In genomic region chr6:7692451-7692850, GRCm38 (mm10) we compare ENCODE assay signal across 8 mouse cellular contexts. TPM values are rescaled to one million over a fixed set of nuclear protein-coding genes. Genes with fewer than 3 reads are reported as not detected.
DNase-seq lines count a peak whose midpoint lies in the region; ATAC-seq and TF ChIP-seq lines count a peak whose summit lies in the region.

No protein-coding gene starts in this region.

- peak; percentile 80 for ATAC-seq in kidney, embryonic 14.5 days (ENCODE audit: low FRiP score, low TSS enrichment)
- ATAC-seq in Patski, result peak; percentile 75
- ATAC-seq in embryonic facial prominence, embryonic 15.5 days (ENCODE audit: insufficient number of reproducible peaks, low FRiP score, low TSS enrichment, low read depth), result peak; percentile 52; the same call in 1 of the 2 replicates
- peak; percentile 56 for ATAC-seq in intestine, embryonic 14.5 days (replicated peaks; ENCODE audit: low FRiP score, low TSS enrichment, low read depth)
- peak; percentile 75 for ATAC-seq in midbrain, embryonic 11.5 days (ENCODE audit: low FRiP score)
- ATAC-seq in megakaryocyte-erythroid progenitor cell, adult 5-6 weeks (replicated peaks; ENCODE audit: low FRiP score, low TSS enrichment, poor library complexity, severe bottlenecking), result no peak

- under 1% methylated on average over 12 of the region's 12 CpGs for WGBS in kidney, embryonic 14.5 days
- under 1% methylated on average over 12 of the region's 12 CpGs for WGBS in embryonic facial prominence, embryonic 15.5 days
- under 1% methylated on average over 12 of the region's 12 CpGs for WGBS in intestine, embryonic 14.5 days
- under 1% methylated on average over 12 of the region's 12 CpGs for WGBS in midbrain, embryonic 11.5 days

- H3K36me3 ChIP-seq in kidney, embryonic 14.5 days (ENCODE audit: control insufficient read depth, insufficient read depth, low read length), result no peaks in the 10 kb centered on the region
- no peaks in the 10 kb centered on the region for H3K36me3 ChIP-seq in embryonic facial prominence, embryonic 15.5 days
- no peaks in the 10 kb centered on the region for H3K36me3 ChIP-seq in intestine, embryonic 14.5 days (ENCODE audit: control insufficient read depth, insufficient read depth, low read length)
- H3K36me3 ChIP-seq in midbrain, embryonic 11.5 days (ENCODE audit: control insufficient read depth, insufficient read depth, low read length), result no peaks in the 10 kb centered on the region

- H3K9me3 ChIP-seq in kidney, embryonic 14.5 days (ENCODE audit: control insufficient read depth, low read length), result no peaks in the 10 kb centered on the region
- H3K9me3 ChIP-seq in embryonic facial prominence, embryonic 15.5 days (replicated peaks), result no peaks in the 10 kb centered on the region
- H3K9me3 ChIP-seq in intestine, embryonic 14.5 days (ENCODE audit: control insufficient read depth, low read length), result no peaks in the 10 kb centered on the region
- H3K9me3 ChIP-seq in midbrain, embryonic 11.5 days (ENCODE audit: control insufficient read depth, low read length), result no peaks in the 10 kb centered on the region

- in situ Hi-C loops in Patski (cut with MboI; ENCODE audit: low pct_unique_long_range_greater_than_20kb), result no loop called here

- no peaks in the 10 kb centered on the region for H3K4me1 ChIP-seq in kidney, embryonic 14.5 days (ENCODE audit: control insufficient read depth, insufficient read depth, low read length)
- H3K4me1 ChIP-seq in embryonic facial prominence, embryonic 15.5 days, result 0 out of 2 replicates have a peak, but pooled peaks cover 3% of the 10 kb centered on the region
- H3K4me1 ChIP-seq in intestine, embryonic 14.5 days (replicated peaks; ENCODE audit: control insufficient read depth, insufficient read depth, low read length), result peaks cover 4% of the 10 kb centered on the region; the same call in 1 of the 2 replicates
- no peaks in the 10 kb centered on the region for H3K4me1 ChIP-seq in midbrain, embryonic 11.5 days (ENCODE audit: control insufficient read depth, insufficient read depth, low read length)

- peak overlapping the region; percentile 65 for H3K4me3 ChIP-seq in kidney, embryonic 14.5 days (ENCODE audit: low read length)
- H3K4me3 ChIP-seq in embryonic facial prominence, embryonic 15.5 days (replicated peaks), result peak overlapping the region; percentile 68
- H3K4me3 ChIP-seq in intestine, embryonic 14.5 days (ENCODE audit: low read depth, low read length), result peak overlapping the region; percentile 70
- peak overlapping the region; percentile 56 for H3K4me3 ChIP-seq in midbrain, embryonic 11.5 days (ENCODE audit: low read depth, low read length)

- TF ChIP-seq CTCF in Patski (IDR thresholded peaks at IDR 0.05), result no peak

- H3K4me2 ChIP-seq in kidney, embryonic 14.5 days (replicated peaks; ENCODE audit: low read depth, low read length), result peak overlapping the region; percentile 96
- peak overlapping the region; percentile 84 for H3K4me2 ChIP-seq in embryonic facial prominence, embryonic 15.5 days (replicated peaks)
- peak overlapping the region; percentile 88 for H3K4me2 ChIP-seq in intestine, embryonic 14.5 days (ENCODE audit: low read length)
- H3K4me2 ChIP-seq in midbrain, embryonic 11.5 days, result peak overlapping the region; percentile 73

- CTCF ChIA-PET in Patski (lab: Charles Lee), result interaction anchor here (2.1 kb wide), 1 partner anchor 13 kb away, joined by 6 read pairs; no protein-coding TSS in a partner anchor

- no peaks in the 10 kb centered on the region; the same call in 1 of the 2 replicates for H3K27me3 ChIP-seq in kidney, embryonic 14.5 days (ENCODE audit: control insufficient read depth, insufficient read depth, low read length)
- no peaks in the 10 kb centered on the region for H3K27me3 ChIP-seq in Patski
- no peaks in the 10 kb centered on the region for H3K27me3 ChIP-seq in embryonic facial prominence, embryonic 15.5 days
- H3K27me3 ChIP-seq in intestine, embryonic 14.5 days (replicated peaks; ENCODE audit: control insufficient read depth, insufficient read depth, low read length), result no peaks in the 10 kb centered on the region
- no peaks in the 10 kb centered on the region for H3K27me3 ChIP-seq in midbrain, embryonic 11.5 days (ENCODE audit: control insufficient read depth, insufficient read depth, low read length)

- H3K27ac ChIP-seq in kidney, embryonic 14.5 days (ENCODE audit: low read depth, low read length), result no peak overlapping the region
- no peak overlapping the region for H3K27ac ChIP-seq in embryonic facial prominence, embryonic 15.5 days (replicated peaks)
- peak overlapping the region; percentile 51 for H3K27ac ChIP-seq in intestine, embryonic 14.5 days (ENCODE audit: low read depth)
- no peak overlapping the region for H3K27ac ChIP-seq in midbrain, embryonic 11.5 days (ENCODE audit: low read depth, low read length)

- DNase-seq in kidney, postnatal 14 days, result no peak
- DNase-seq in Patski (ENCODE audit: low read depth, low spot score), result no peak
- DNase-seq in intestine, embryonic 14.5 days (ENCODE audit: low spot score), result no peak
- no peak for DNase-seq in midbrain, embryonic 11.5 days (ENCODE audit: low spot score, missing footprints)
- DNase-seq in gastrocnemius, postnatal 10 days, result no peak

- H3K9ac ChIP-seq in kidney, embryonic 14.5 days (ENCODE audit: low read depth, low read length), result peak overlapping the region; percentile 62
- peak overlapping the region; percentile 44 for H3K9ac ChIP-seq in embryonic facial prominence, embryonic 15.5 days
- peak overlapping the region; percentile 62 for H3K9ac ChIP-seq in intestine, embryonic 14.5 days (ENCODE audit: low read length)
- H3K9ac ChIP-seq in midbrain, embryonic 11.5 days (ENCODE audit: low read length), result peak overlapping the region; percentile 59

- POLR2A ChIA-PET in Patski (lab: Charles Lee), result interaction anchor here (0.6 kb wide), 1 partner anchor 1750 kb away, joined by 4 read pairs; no protein-coding TSS in a partner anchor

RNA-seq across cellular contexts. Expression of gene Asns, which starts 0.6 kb away (rescaled TPM):
- polyA plus RNA-seq in kidney, embryonic 14.5 days (2014; fragmentation: Nextera tagmentation; extraction: Ambion mirVana), result 31.2 and 34.8 TPM in 2 replicates
- 103 TPM for polyA plus RNA-seq in Patski (2021)
- polyA plus RNA-seq in embryonic facial prominence, embryonic 15.5 days (2015; fragmentation: Nextera tagmentation; extraction: Ambion mirVana), result 42.7 and 43.3 TPM in 2 replicates
- polyA plus RNA-seq in intestine, embryonic 14.5 days (2014; fragmentation: Nextera tagmentation; extraction: Ambion mirVana), result 70.8 and 89.0 TPM in 2 replicates
- 44.6 and 47.2 TPM in 2 replicates for polyA plus RNA-seq in midbrain, embryonic 11.5 days (2014; fragmentation: Nextera tagmentation; extraction: Ambion mirVana)
- 213 and 259 TPM in 2 replicates for total RNA-seq in megakaryocyte-erythroid progenitor cell, adult 5-6 weeks (2014; fragmentation: Nextera tagmentation)
- total RNA-seq in megakaryocyte-erythroid progenitor cell, adult 5-6 weeks (2017), result 174 and 298 TPM in 2 replicates
- total RNA-seq in gastrocnemius, postnatal 10 days (2021), result 1 to 10 TPM; 3.3 to 7.7 TPM
